Mouse (Mus musculus) lung, adult 2 months (tissue): ENCODE results near the gene Snta1.

Experiments
- CTCF ChIP-seq: fragments of 200-500 bp; IDR thresholded peaks from 2 replicates; pipeline ENCODE4 v1.5.1; 2011; ENCODE audit warnings: mild to moderate bottlenecking, low read length, control low read depth; ENCODE audit not compliant: insufficient read depth
- POLR2A ChIP-seq: fragments of 200-500 bp; IDR thresholded peaks from 2 replicates; pipeline ENCODE4 v1.6.1; 2011; ENCODE audit warnings: low read depth, mild to moderate bottlenecking, control low read depth, low read length, borderline replicate concordance; ENCODE audit errors: extremely low read depth

DNA sequence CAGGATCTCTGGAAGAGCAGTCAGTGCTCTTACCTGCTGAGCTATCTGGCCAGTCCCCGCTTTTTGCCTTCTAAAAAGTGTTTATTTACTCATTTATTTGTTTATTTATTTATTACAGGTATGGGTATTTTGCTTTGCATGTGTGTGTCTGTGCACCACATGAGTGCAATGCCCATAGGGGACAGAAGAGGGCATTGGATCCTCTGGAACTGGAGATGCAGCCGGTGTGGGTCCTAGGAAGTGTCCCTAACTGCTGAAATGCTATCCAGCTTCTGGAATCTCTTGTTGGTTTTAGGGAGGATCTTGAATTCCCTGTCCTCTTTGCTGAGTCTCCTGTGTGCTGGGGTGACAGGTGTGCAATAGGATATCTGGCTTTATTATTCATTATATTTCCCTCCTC, 45.1 kb upstream of the Snta1 start:
- TF ChIP-seq POLR2A (no peak), CTCF (no peak)
